Mouse (Mus musculus): ENCODE data around the gene Chd4. TPM values are rescaled to one million over a fixed set of nuclear protein-coding genes. Genes with fewer than 3 reads are reported as not detected.
A peak's percentile ranks its signal among the peaks of the same experiment; 100 is the strongest.

Chd4 gene
- total and polyA plus RNA-seq, 3 experiments = 93.0 to 232 (median 173) TPM

GRCm38 (mm10) chr6:125097951-125098350 is 2.2 kb downstream of the Chd4 start:
- TF ChIP-seq MYC (IDR thresholded peaks at IDR 0.05; ENCODE audit: low read depth, low read length) = no peak
- no peak for TF ChIP-seq EP300 (IDR thresholded peaks at IDR 0.05; ENCODE audit: low read depth in 1 of 2, low read length in 2 of 2)
- TF ChIP-seq USF2 (IDR thresholded peaks at IDR 0.05; ENCODE audit: borderline replicate concordance in 1 of 2, insufficient read depth in 1 of 2, low read depth in 1 of 2, low read length in 2 of 2) = no peak
- TF ChIP-seq TBP (IDR thresholded peaks at IDR 0.05; ENCODE audit: low read depth, low read length) = no peak
- no peak for TF ChIP-seq MAZ (IDR thresholded peaks at IDR 0.05; ENCODE audit: low read depth, low read length)
- no peak for TF ChIP-seq MAX (IDR thresholded peaks at IDR 0.05; ENCODE audit: low read length)
- TF ChIP-seq ZNF384 (IDR thresholded peaks at IDR 0.05; ENCODE audit: low read depth, low read length) = no peak
- TF ChIP-seq RAD21 (IDR thresholded peaks at IDR 0.05; ENCODE audit: low read depth, low read length) = no peak
- TF ChIP-seq SIN3A (IDR thresholded peaks at IDR 0.05; ENCODE audit: low read length) = no peak
- TF ChIP-seq USF1 (IDR thresholded peaks at IDR 0.05; ENCODE audit: low read depth, low read length) = no peak
- TF ChIP-seq GABPA (IDR thresholded peaks at IDR 0.05; ENCODE audit: low read depth, low read length) = no peak
- no peak for TF ChIP-seq NRF1 (IDR thresholded peaks at IDR 0.05; ENCODE audit: insufficient read depth, low read depth, low read length, poor library complexity, severe bottlenecking)
- Histone ChIP-seq H3K4me3 (ENCODE audit: control insufficient read depth in 1 of 2, insufficient read depth in 1 of 2, low read depth in 2 of 2, low read length in 2 of 2) (peak overlapping the region; percentile 84 to 90), H3K27ac (ENCODE audit: control insufficient read depth, low read depth, low read length) (no peak overlapping the region)

GRCm38 (mm10) chr6:125098513-125098912 is 2.7 kb downstream of the Chd4 start:
- Histone ChIP-seq H3K9ac (ENCODE audit: control insufficient read depth, low read depth, low read length, poor library complexity, severe bottlenecking) (peak overlapping the region; percentile 98; the same call in 1 of the 2 replicates), H3K36me3 (ENCODE audit: control insufficient read depth in 1 of 2, insufficient read depth in 2 of 2, low read length in 2 of 2) (peaks cover 20 to 29% of the 10 kb centered on the region in 2 experiments), H3K27me3 (ENCODE audit: control insufficient read depth in 1 of 2, insufficient read depth in 2 of 2, low read length in 2 of 2) (no peaks in the 10 kb centered on the region), H3K79me2 (ENCODE audit: control insufficient read depth, insufficient read depth, low read length, poor library complexity) (peaks cover 37% of the 10 kb centered on the region), H3K4me3 (ENCODE audit: control insufficient read depth in 1 of 2, insufficient read depth in 1 of 2, low read depth in 2 of 2, low read length in 2 of 2) (peak overlapping the region in 1 of 2 experiments; percentile 90; a peak in 2 of 4 replicates), H3K4me1 (ENCODE audit: control insufficient read depth in 1 of 2, insufficient read depth in 2 of 2, low read length in 2 of 2) (peaks cover 11 to 32% of the 10 kb centered on the region in 2 experiments), H3K9me3 (replicated peaks; ENCODE audit: insufficient read depth, low read length) (no peaks in the 10 kb centered on the region), H3K27ac (ENCODE audit: control insufficient read depth, low read depth, low read length) (no peak overlapping the region)
- TF ChIP-seq RAD21 (IDR thresholded peaks at IDR 0.05; ENCODE audit: low read depth, low read length) = no peak
- TF ChIP-seq ELF1 (IDR thresholded peaks at IDR 0.05; ENCODE audit: low read depth, low read length) = no peak
- TF ChIP-seq RCOR1 (IDR thresholded peaks at IDR 0.05; ENCODE audit: low read depth, low read length) = no peak
- TF ChIP-seq MYC (IDR thresholded peaks at IDR 0.05; ENCODE audit: low read depth, low read length) = no peak
- TF ChIP-seq ZMIZ1 (IDR thresholded peaks at IDR 0.05; ENCODE audit: low read depth, low read length) = no peak
- no peak for TF ChIP-seq ETS1 (IDR thresholded peaks at IDR 0.05; ENCODE audit: low read depth, low read length)
- no peak for TF ChIP-seq POLR2AphosphoS5 (IDR thresholded peaks at IDR 0.05; ENCODE audit: borderline replicate concordance, low read depth, low read length)
- TF ChIP-seq UBTF (IDR thresholded peaks at IDR 0.05; ENCODE audit: borderline replicate concordance, insufficient read depth, low read depth, low read length) = no peak
- no peak for DNase-seq (ENCODE audit: low read depth, low spot score)

More at GRCm38 (mm10) chr6:125097951-125098350, 2.2 kb downstream of the Chd4 start:
- no peak for DNase-seq (ENCODE audit: low read depth, low spot score)
- peaks cover 17 to 27% of the 10 kb centered on the region in 2 experiments for H3K36me3 ChIP-seq (ENCODE audit: control insufficient read depth in 1 of 2, insufficient read depth in 2 of 2, low read length in 2 of 2)
- peaks cover 9 to 30% of the 10 kb centered on the region in 2 experiments for H3K4me1 ChIP-seq (ENCODE audit: control insufficient read depth in 1 of 2, insufficient read depth in 2 of 2, low read length in 2 of 2)
- peak overlapping the region; percentile 98 for H3K9ac ChIP-seq (ENCODE audit: control insufficient read depth, low read depth, low read length, poor library complexity, severe bottlenecking)
- no peaks in the 10 kb centered on the region for H3K9me3 ChIP-seq (replicated peaks; ENCODE audit: insufficient read depth, low read length)
- peaks cover 37% of the 10 kb centered on the region for H3K79me2 ChIP-seq (ENCODE audit: control insufficient read depth, insufficient read depth, low read length, poor library complexity)
- H3K27me3 ChIP-seq (ENCODE audit: control insufficient read depth in 1 of 2, insufficient read depth in 2 of 2, low read length in 2 of 2) = no peaks in the 10 kb centered on the region
